Mouse (Mus musculus): ENCODE results near the gene Gfra4.

Gfra4 gene

DNA sequence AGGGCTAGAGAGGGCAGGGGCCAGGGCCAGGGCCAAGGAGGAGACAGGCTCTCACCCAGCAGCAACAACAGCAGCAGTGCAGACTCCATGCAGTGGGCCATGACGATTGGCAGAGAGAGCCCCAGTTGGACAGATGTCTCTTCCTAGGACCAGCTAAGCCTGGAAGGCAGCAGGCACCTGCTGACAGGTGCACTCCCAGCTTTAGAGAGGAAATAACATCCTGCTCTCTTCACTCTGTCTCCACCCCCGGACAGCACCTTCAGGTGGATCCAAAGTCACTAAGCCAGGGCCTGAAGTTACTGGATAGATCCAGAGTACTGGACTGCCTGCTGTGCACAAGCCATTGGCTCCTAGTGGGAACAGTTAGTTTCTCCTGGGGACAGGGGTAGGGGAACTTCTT lies at the start of gene Gfra4:
TSS of gene Gfra4 (minus strand) at position 101 of the 400 bp plus-strand sequence.
- no peak for DNase-seq

DNA sequence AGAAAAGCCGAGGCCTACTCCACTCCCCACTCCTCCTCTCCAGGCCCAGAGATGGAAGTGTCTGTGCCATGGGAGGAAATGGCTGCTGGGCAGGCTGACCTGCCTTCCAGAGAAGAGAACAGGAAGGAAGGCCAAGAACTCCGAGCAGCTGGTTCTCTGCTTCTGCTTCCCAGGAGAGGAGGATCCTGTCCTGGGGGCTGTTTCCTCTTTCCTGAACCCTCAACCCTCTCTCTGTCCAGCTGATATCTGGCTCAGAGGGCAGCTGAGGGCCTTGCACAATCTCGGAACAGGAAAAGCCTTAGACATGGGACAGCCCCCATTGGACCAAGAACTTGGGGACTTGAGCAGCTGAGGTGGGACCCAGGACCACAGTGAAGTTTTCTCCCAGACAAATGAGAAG lies 48.0 kb upstream of the Gfra4 start:
- DNase-seq = peak; percentile 41

DNA sequence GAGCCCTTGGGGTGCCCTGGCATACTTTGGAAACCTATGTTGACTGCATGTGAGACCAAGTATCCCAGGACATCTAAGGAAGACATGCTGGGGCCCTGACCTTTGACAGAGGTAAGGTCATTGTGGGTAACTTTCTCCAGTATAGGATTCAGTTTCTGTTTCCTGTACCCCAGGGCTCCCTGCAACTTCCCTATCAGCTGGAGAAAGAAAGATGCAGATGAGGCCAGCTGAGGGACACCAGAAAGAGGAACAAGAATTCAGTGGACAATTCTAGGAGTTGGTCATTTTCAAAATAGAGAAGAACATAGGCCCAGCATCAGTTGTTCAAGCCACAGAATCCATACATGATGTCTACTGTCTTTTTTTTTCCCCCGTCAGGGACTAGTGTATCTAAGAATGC lies 46.7 kb upstream of the Gfra4 start:
- DNase-seq = no peak

DNA sequence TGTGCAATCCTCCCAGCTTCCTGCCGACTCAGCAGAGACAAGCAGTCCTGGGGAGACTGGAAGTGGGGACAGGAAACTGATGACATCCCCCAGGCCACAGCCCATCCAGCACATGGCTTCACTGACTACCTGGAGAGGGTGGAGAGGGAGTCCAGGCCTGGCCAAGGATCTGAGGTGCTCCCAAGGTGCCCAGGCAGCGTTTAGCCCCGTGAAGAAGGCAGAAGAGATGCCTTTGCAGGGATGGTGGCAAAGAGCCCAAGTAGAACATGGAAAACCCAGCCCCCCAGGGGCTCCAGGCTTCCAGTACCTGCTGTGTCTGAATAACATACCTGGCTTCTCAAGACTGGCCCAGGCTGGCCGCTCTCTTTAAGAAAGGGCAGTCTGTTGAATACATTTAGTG lies 45.7 kb upstream of the Gfra4 start:
- no peak for DNase-seq

DNA sequence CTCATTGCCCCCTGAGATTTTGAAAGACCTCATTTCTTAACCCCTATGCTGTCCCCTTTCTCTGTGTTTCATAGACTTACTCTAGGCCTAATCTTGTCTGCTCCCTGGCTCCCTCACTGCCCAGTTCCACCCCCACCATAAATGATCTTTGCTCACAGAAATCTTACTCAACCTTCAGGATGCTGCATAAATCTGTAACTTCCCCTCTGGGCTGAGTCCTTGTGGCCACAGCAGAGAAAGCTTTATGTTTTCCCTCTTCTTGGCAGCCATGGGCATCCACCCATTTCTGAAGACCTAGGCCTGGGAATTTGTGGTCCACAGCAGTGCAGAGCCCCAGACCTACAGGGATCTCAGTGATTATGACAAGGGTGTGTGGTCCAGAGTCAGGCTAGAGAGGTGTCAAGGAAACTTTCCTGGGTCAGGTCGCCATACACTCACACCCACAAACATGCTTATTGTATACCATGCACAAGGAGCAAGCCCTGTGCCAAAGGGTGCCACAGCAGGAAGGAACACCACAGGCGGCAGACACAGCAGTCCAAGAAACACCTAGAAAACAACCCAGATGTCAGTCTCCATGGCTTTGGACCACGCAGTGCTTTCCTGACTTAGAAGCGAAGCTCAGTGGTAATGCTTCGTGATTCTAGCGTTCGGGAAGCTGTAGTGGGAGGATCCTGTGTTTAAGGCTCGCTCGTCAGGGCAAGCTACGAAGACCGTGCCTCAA lies 43.9 kb upstream of the Gfra4 start, which contains the start of gene Siglec1:
TSS of gene Siglec1 (minus strand) at position 99 of the 724 bp plus-strand sequence.
- no peak for DNase-seq

DNA sequence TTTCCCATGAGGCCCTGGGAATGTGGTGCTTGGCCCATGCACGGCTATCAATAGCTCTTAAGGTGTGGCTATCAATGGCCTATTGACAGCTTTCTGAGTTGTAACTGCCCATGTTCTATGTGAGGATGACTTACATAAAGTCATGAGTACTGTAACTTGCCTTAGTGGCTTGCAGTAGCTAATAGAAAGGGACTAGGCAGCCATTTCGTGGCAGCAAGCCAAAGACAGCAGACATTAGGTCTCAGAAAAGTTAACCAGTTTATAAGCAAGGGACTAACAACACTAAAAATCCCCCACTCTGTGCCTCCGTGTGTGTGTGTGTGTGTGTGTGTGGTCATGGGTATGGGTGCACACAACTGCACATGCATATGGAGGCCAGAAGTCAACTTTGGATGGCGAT lies 41.3 kb upstream of the Gfra4 start:
- DNase-seq = peak; percentile 64

DNA sequence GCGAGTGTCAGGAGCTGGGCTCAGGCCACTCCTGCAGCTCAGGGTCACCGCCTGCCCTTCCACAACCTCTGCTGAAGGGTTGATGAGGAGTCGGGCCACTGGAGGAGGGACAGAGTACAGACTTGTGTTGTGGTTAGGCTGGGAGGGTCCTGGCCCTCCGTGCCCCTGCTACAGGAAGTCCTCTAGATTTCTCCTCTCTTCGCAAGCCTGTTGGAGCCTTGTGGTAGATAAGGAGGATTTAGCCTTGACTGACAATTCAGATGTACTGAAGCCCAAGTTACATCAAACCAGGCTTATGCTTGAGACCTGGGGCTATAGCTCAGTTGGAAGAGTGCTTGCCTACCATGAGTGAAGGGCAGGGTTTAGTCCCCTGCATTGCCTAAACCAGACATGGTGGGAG lies 37.6 kb upstream of the Gfra4 start:
- no peak for DNase-seq

DNA sequence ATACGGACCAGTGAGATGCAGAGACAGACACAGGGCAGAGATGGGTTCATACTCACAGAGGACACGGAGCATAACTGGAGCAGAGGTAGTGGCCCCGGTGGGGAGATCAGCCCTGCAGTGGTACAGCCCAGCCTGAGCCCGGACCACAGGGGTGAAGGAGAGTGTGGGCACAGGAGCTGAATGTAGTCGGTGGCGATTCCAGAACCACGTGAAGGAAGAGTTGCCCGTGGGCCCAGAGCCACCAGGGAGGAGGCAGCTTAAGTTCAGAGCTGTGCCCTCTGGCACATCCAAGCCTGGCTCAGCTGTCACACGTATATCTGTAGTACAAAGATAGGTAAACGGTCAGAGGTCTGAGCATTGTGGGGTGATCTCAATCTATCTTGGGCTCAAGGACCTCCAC lies 29.6 kb upstream of the Gfra4 start:
- no peak for DNase-seq

DNA sequence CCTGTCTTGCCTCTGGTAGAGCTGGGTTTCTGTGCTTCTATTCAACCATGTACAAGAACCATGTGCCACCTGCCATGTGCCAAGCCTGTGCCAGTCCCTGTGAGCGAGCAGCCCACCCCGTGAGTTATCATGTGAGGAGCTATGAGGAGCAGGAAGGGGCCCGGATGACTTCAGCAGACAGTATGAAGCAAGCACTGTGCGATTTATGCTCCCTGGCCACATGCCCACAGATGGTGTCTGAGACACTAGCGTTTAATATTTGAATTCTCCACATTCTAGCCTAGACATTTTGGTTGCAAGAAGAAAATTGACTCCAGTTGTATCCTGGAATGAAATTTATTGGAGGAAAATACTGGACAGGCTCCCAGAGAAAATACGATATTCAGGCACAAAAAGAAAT lies 24.6 kb upstream of the Gfra4 start:
- peak; percentile 87 for DNase-seq

DNA sequence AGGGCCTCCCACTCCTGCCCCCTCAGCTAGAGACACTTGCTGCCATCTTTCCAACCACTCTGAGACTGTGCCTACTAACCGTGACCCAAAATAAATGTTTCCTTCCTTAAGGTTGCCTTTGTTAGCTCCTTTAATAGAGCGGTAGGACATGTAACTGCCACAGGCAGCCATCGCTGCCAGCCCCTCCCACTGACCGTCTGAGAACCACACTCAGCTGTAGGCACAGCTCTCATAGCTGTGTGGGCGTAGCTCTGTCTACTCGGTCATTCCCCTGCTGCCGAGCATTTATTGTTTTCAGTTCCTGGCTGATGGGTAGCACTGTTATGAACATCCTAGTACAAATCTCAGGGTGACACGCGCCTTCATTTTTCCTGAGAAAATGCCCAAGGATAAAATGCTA lies 23.5 kb upstream of the Gfra4 start:
- no peak for DNase-seq

DNA sequence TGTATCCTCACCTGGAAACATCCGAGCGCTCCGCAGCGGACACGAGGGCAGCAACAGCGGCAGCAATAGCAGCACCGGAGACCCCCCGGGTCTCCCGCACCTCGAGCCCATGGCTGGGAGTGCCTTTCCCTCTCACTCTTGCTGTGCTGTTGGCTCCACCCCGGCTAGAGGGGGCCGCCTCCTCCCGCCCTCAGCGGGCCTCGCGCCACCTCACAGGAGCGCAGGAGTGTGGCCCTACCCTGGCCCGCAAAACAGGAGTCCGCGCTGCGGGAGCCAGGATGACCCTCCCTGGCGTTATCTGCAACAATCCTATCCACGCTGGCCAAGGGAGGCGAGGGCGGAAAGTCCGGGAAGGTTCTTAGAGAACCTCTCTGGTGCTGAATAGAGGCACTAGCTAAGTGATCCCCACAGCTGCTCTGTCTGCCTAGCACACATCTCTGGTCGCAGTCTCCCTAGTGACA lies 20.5 kb upstream of the Gfra4 start, which contains the start of gene Adam33:
TSS of gene Adam33 (minus strand) at position 411 of the 461 bp plus-strand sequence.
- DNase-seq = peak; percentile 41

DNA sequence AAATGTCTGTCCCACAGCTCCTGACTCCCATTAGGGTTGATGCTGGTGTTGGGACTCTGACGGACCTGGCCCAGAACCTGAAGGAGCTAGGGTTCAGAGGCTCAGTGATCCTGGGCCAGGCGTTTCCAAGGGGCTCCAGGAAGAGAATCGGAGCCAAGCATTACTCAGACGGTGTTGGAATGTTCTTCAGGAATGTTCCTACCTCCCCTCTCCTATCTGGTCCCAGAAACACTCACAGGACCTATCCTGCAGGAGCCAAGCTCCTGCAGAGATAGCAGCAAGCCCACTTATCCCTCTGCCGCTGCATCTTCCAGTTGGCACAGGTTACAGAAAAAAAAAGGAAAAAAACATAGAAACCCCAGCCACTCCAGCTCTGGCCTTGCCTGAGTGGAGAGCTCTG lies 18.7 kb upstream of the Gfra4 start:
- no peak for DNase-seq

DNA sequence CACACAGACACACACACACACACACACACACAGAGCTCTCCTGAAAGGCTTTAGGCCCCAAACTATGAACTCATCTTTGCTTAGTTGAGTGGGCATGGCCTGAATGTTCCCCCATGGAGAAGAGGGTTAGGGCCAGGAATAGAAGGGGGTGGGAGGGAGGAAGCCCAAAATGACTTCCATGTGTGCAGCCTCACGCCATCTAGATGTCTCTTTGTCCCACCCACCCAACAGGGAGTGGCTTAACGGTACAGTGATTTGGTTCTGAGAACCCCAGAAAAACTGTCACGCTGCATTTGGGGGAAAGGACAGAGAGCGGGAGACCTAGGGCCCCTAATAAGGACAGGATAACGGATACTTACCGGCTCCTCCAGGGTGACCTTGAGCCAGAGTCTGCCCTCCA lies 17.9 kb upstream of the Gfra4 start:
- DNase-seq = no peak

DNA sequence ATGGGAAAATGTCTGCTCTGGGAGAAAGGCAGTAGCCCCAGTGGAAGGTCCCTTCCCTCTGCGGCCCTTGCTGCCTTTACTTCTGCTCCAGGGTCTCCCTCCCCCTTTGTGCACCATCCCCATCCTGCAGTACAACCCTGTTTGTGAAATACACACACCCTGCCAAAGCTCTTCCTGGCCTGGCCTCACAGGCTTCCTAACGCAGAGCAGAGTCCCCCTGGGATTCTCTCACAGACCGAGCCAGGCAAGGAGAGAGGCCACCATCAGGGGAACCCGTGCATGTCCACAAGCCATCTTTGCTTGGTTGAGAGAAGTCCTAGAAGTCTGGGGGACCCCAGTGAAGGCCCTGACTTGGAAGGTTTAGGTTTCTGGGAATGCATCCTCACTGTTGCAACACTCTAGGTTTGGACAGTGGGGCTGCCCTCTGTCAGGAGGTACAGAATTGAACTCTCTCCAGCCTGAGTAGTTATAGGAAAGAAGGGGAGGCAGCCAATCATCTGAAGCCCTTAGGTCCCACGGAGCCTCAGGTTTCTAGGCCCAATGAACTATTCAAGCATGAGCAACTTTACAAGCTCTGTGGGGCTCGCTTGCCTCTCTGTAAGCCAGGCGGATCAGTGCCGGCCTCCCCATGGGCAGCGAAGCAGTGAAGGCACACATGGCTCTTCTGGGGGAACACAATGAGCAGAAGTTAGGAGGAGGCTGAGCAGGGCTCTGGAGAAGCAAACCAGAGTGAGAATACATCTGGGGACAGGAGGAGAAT lies 17.1 kb upstream of the Gfra4 start:
- no peak for DNase-seq

DNA sequence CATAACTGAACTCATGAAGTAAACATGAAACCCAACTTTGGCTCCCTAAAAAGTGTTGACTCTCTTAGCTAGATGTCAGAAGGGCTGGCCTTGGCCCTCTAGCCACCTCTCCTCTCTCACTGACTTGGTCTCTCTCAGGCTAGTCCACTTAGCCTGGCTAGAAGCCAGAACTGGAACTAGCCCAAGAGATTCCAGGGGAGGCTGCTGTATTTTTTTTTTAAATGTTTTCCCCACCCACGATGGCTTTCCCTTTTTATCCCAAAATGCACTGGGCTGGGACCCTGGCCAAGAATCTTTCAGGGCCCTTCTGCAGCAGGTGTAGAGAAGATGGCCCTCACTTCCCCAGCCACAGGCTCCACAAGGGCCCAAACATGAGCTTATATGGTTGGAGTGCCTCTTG lies 16.5 kb upstream of the Gfra4 start:
- peak; percentile 78 for DNase-seq

DNA sequence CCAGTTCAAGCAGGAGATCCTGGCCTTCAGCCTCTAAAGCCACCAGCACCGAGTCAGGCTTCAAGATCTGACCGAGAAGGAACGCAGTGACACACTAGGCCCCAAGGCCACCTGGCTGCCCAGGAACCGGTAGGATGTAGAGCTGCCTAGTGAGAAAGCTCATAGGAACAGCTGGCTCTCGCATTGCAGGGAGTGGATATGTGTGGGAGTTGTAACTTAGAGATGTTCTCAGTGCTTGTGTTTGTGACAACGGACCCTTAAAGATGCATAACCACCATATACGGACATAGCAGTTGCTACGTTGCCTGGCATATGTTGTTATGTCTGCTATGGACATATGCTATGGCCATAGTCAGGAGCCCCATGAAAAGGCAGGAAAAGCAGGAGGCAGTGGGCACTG lies 15.8 kb upstream of the Gfra4 start:
- peak; percentile 2 for DNase-seq

DNA sequence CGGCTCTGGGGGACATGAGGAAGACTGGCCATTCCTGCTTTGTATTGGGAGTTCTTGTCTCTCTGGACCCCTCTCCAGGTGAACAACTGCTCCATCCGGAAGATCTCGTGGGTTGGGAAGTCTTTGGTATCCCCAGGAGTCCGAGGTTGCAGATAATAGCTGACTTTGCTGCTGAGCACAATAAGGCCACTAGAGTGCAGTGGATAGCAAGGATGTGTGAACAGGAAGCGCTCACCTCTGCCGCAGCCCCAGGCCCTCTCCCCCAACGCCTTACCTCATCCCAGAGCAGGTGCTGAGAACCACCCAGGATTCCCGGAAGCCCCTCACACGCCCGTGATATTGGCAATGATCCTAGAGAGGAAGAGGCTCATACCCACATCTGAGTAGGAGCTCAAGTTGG lies 13.3 kb upstream of the Gfra4 start:
- peak; percentile 42 for DNase-seq

DNA sequence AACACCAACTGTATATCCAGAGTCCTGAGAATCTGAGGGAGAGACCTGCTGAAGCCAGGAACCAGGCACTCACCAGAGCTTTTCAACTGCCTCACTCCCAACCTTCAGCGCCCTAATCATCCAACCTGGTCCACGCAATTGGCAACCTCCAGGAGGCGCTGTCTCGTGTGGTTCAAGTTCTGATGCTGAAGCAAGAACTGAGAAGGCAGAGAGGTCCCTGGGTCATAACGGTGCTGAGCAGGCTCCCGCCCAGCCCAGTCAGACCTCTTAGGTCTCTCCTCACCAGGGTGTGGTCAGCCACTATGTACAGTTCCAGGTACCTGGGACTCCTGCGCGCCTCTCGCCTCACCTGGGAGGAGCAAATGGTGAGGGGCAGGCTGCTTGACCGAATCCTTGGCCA lies 12.7 kb upstream of the Gfra4 start:
- DNase-seq = peak; percentile 76

DNA sequence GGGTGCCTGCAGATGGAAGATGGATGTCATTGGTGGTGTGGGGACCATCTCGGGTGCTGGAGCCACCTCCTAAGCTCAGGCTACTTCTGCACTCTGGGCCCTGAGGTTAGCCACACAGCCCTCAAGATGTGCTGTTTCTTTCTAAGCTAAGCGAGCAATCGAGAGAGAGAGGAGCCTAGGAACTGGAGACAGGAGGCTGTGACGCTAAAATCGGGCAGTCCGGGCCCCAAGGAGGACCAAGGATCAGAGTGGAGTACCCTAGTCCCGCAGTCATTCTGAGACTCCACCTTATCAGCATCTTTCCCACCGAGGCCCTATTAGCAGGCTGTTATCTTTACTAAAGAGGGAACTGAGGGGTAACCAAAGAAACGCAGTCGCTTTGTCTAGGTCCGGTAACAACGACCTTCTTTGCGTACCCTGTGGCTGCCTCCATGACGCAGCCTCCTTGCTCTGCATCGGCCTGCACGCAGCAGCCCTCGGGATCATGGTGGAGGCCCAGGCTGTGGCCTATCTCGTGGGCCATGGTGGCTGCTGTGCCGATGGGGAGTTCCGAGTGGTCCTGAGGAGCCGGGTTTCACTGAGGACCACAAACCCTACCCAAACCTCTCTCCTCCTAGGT lies 11.9 kb upstream of the Gfra4 start:
- DNase-seq = no peak

DNA sequence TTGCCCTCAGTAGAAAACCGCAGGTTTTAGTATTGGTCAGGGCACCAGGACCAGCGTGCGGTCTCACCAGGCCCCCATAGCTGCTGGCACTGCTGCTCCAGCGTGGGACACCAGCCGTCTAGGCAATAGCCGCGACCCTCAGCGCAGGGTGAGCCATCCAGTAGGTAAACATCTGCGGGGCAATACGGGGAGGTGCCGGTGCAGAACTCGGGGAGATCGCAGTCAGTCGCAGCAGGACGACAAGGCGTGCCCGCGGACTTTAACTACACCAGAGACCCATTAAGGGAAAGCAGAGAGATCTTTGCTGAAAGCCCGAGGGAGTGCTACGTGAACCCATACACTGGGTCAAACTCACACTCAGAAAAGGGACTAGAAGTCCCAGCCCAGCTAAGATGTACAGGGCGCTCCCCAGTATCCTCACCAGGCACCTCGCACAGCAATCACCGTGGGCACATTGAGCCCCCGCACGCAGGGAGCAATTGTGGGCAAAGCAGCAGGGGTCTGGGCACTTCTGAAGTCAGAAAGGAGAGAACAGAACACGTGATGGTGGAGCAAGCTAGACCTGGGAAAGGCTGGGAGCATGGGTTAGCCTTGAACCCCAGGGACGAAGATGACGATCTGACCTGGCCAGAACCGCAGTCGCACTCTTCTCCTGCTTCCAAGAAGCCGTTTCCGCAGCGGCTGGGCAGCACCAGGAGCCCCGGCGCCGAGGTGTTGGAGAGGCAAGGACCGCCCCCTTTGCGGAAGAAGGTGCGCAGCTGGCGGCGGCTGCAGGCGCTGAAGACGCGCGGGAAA lies 11.2 kb upstream of the Gfra4 start:
- no peak for DNase-seq

DNA sequence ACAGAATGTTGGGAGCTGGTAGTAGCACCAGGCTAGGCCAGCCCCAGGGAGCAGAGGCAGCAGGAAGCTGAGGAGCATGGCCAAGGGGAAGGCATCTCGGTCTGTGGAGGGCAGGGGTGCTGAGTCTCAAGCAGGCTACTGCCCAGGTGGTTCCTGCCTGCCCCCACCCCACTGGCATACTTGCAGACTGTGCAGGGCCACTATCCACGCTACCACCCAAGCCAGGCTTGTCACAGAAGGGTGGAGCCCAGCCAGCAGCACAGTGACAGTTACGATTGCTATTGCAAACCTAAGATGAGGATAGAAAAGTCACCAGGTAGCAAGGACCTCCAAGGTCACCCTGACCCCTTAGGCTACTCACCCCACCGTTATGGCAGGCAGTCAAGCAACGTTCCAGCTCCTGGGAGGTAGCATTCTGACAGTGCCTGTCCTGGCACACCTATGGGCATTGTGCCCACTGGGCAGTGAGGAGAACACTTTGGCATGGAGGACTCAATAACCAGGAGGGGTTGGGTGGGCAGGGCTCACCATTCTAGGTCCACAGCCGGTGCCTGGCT lies 10.1 kb upstream of the Gfra4 start:
- no peak for DNase-seq

DNA sequence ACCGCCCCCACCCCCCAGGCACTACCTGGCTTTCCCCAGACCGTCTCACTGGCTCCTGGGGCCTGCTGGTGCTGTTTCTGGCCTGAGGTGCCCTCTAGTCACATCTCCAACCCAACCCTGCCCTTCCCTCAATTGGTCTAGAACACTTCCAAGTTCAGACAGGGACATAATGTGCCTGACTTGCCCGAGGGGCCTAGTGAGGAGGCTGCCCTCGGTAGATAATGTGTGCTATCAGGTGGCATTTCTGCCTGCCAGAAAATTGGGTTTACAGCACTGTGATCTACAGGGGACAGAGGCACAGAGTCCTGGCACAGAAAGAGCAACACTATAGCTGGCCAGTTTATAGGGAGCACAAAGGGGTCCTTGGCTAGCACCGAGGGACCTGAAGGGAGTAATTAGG lies 9.2 kb upstream of the Gfra4 start:
- no peak for DNase-seq

DNA sequence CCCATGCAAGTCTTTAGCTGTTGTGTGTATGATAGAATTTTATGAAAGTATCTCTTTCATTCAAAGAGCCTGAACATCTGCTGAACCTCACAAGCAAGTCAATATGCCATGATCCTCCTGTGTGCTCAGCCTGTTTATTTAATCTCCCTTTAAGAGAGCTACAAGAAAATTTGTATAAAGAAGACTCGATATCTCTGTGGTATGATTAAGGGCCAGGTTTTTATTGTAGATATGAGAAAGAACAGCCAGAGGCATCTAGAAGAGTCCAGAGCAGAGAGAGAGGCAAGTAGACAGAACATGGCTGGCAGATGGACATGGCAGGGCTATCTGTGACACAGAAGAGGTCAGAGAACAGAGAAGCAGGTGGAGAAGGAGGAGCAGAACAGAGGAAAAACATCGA lies 3.1 kb upstream of the Gfra4 start:
- DNase-seq = no peak

Data from kidney, postnatal 10 days (tissue).